Mouse (Mus musculus) neural tube, embryonic 15.5 days (tissue): Measurements from ENCODE around the gene Aak1. TPM values are rescaled to one million over a fixed set of nuclear protein-coding genes. Genes with fewer than 3 reads are reported as not detected.
"Not testable (repeated sequence)": the region's sequence is repeated elsewhere in the genome, so short reads cannot be mapped to it uniquely, and the experiment has no call there.

Source experiments
- ATAC-seq: fragments of 200-750 bp; cut with Nextera tagmentation; 2 replicates; pipeline ENCODE4 v1.8.0; 2017; ENCODE audit warnings: mild to moderate bottlenecking, moderate TSS enrichment, moderate library complexity; ENCODE audit not compliant: low FRiP score
- H3K27ac ChIP-seq: fragments of 300-500 bp; sonication (generic); replicated peaks from 2 replicates; pipeline ENCODE4 v1.5.1; 2015; ENCODE audit warnings: mild to moderate bottlenecking, inconsistent platforms
- H3K27me3 ChIP-seq: fragments of 300-500 bp; sonication (generic); replicated peaks from 2 replicates; pipeline ENCODE4 v1.6.1; 2015; ENCODE audit warnings: inconsistent platforms
- H3K36me3 ChIP-seq: fragments of 300-500 bp; sonication (generic); 2 replicates; pipeline ENCODE4 v1.6.1; 2015; ENCODE audit warnings: inconsistent platforms
- H3K4me1 ChIP-seq: fragments of 300-500 bp; sonication (generic); 2 replicates; pipeline ENCODE4 v1.6.1; 2015; ENCODE audit warnings: inconsistent platforms
- H3K4me2 ChIP-seq: fragments of 300-500 bp; sonication (generic); 2 replicates; pipeline ENCODE4 v1.6.1; 2015; ENCODE audit warnings: inconsistent platforms, mild to moderate bottlenecking, moderate library complexity
- H3K4me3 ChIP-seq: fragments of 300-500 bp; sonication (generic); replicated peaks from 2 replicates; pipeline ENCODE4 v1.5.1; 2015; ENCODE audit warnings: mild to moderate bottlenecking, inconsistent platforms
- H3K9ac ChIP-seq: fragments of 300-500 bp; sonication (generic); replicated peaks from 2 replicates; pipeline ENCODE4 v1.6.1; 2015; ENCODE audit warnings: mild to moderate bottlenecking, inconsistent platforms
- H3K9me3 ChIP-seq: fragments of 300-500 bp; sonication (generic); replicated peaks from 2 replicates; pipeline ENCODE4 v1.6.1; 2016; ENCODE audit warnings: inconsistent platforms
- WGBS: fragments of 180-500 bp; shearing (Covaris S2); methylation state at CpG from one replicate; pipeline ENCODE4 v1.1.7; 2015; ENCODE audit warnings: mixed read lengths; 5-methylcytosine and 5-hydroxymethylcytosine counted together
- polyA plus RNA-seq: library from polyadenylated mRNA; unstranded; fragments of >200 nt; fragmentation: Nextera tagmentation; extraction: Ambion mirVana; gene quantifications from 2 replicates; pipeline ENCODE4 v1.2.1, GENCODE M21; 2015

Aak1 gene
- polyA plus RNA-seq, 1 experiment from 2014 or later = 40.2 TPM

GRCm38 (mm10) chr6:87034395-87034794, 185.1 kb downstream of the Aak1 start:
- WGBS = 90% methylated on average over 3 of the region's 3 CpGs
- Histone ChIP-seq H3K4me2 (no peak overlapping the region), H3K4me3 (no peak overlapping the region), H3K4me1 (no peaks in the 10 kb centered on the region), H3K27ac (no peak overlapping the region), H3K9ac (no peak overlapping the region), H3K9me3 (no peaks in the 10 kb centered on the region), H3K36me3 (peaks cover 10% of the 10 kb centered on the region), H3K27me3 (no peaks in the 10 kb centered on the region)
- ATAC-seq = no peak

DNA sequence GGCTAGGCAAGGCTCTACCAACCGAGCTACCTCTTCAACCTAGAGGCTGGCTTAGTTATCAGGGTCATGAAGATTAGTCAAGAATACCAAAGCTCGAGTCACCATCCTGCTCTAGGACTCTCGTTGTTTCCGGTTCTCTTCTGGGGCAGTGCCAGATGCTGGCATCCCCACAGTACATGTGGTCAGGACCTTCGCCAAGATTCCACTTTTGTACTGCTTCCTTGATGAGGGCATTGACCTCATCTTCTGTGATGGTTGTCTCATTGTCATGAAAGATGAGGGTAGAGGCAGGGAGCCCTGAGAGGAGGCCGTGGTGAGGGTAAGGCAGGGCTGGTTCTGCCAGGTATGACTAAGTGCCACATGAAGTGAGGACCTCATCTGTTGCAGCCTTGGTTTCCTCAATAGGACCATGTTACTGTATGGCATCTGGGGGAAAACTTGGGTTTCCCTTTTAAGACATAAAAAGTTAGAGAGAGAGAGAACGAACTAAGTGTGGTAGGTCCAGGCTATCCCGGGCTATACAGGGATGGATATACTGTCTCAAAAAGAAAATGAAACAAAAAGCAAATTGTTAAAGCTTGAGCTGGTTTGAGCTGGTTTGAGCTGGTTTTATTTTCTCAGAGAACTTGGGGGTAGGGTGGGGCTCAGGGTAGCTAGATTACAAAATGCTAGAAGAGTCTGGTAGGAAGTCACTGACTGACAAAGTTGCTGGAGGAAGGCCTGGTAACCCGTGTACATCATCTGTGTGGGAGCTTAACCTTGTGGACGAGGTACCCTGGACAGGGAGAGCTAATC, 188.7 kb downstream of the Aak1 start:
- Histone ChIP-seq H3K4me2 (no peak overlapping the region), H3K9me3 (no peaks in the 10 kb centered on the region), H3K4me3 (no peak overlapping the region), H3K9ac (no peak overlapping the region), H3K27ac (no peak overlapping the region), H3K4me1 (peaks cover 10% of the 10 kb centered on the region), H3K27me3 (no peaks in the 10 kb centered on the region), H3K36me3 (no peaks in the 10 kb centered on the region)
- 88% methylated on average over 10 of the region's 10 CpGs for WGBS
- no peak for ATAC-seq

- Histone ChIP-seq H3K4me1 (peaks cover 20% of the 10 kb centered on the region), H3K9ac (no peak overlapping the region), H3K9me3 (no peaks in the 10 kb centered on the region), H3K4me3 (no peak overlapping the region), H3K27ac (no peak overlapping the region), H3K27me3 (no peaks in the 10 kb centered on the region), H3K36me3 (no peaks in the 10 kb centered on the region), H3K4me2 (no peak overlapping the region)
- no peak for ATAC-seq
- 88% methylated on average over 8 of the region's 8 CpGs for WGBS
Observed at GRCm38 (mm10) chr6:87039161-87039560, 189.8 kb downstream of the Aak1 start.

DNA sequence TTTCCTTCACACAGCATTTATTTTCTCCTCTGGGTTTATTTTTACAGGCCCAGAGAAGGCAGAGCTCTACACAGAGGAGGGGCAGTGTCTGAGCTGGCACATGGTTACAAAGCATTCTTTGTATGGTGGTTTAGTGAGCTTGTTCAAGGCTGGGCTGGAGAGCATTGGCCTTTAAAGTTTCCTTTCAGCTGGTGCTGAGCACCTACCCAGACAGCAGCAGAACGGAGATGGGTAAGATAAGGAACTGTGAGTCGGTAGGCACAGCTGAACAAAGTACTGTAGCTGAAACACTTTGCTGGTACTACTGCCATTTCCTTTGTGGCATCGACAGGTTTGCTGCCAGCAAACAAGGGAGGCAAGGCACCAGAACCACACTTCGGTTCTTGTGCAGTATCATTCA, 191.7 kb downstream of the Aak1 start:
- no peaks in the 10 kb centered on the region for H3K27me3 ChIP-seq
- peaks cover 22% of the 10 kb centered on the region for H3K4me1 ChIP-seq
- H3K9me3 ChIP-seq = no peaks in the 10 kb centered on the region
- H3K4me2 ChIP-seq = no peak overlapping the region
- H3K4me3 ChIP-seq = no peak overlapping the region
- WGBS = 83% methylated on average over 4 of the region's 4 CpGs
- peak overlapping the region; percentile 64 for H3K27ac ChIP-seq
- no peaks in the 10 kb centered on the region for H3K36me3 ChIP-seq
- H3K9ac ChIP-seq = no peak overlapping the region
- ATAC-seq = no peak

GRCm38 (mm10) chr6:87041431-87041830, 192.1 kb downstream of the Aak1 start:
- Histone ChIP-seq H3K9ac (no peak overlapping the region), H3K4me1 (peaks cover 22% of the 10 kb centered on the region), H3K36me3 (no peaks in the 10 kb centered on the region), H3K9me3 (no peaks in the 10 kb centered on the region), H3K4me3 (peak overlapping the region; percentile 93; the same call in 1 of the 2 replicates), H3K27me3 (no peaks in the 10 kb centered on the region), H3K4me2 (peak overlapping the region; percentile 72), H3K27ac (peak overlapping the region; percentile 64)
- 86% methylated on average over 7 of the region's 7 CpGs for WGBS
- ATAC-seq = no peak

DNA sequence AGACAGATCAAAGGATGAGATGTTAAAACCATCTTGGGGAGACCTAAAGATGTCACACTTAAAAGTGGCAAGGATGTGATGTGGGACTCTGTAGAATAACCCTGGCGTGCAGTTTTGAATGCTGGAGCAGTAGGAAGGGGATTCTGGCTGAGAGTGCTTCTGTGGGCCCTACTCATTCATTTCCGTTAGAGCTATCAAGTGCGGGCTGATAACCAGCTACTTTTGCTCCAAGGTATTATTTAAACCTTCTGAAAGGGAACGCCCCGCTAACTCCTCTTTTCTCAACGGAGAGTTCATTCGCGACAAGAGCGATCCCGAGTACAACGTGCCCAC, 192.7 kb downstream of the Aak1 start:
- Histone ChIP-seq H3K9me3 (no peaks in the 10 kb centered on the region), H3K27me3 (no peaks in the 10 kb centered on the region), H3K36me3 (no peaks in the 10 kb centered on the region), H3K9ac (peak overlapping the region; percentile 79), H3K4me3 (peak overlapping the region; percentile 93), H3K4me2 (peak overlapping the region; percentile 72), H3K4me1 (peaks cover 22% of the 10 kb centered on the region), H3K27ac (peak overlapping the region; percentile 98)
- 0 out of 2 replicates have a peak, but pooled peaks have one; percentile 14 for ATAC-seq
- under 1% methylated on average over 11 of the region's 11 CpGs for WGBS

DNA sequence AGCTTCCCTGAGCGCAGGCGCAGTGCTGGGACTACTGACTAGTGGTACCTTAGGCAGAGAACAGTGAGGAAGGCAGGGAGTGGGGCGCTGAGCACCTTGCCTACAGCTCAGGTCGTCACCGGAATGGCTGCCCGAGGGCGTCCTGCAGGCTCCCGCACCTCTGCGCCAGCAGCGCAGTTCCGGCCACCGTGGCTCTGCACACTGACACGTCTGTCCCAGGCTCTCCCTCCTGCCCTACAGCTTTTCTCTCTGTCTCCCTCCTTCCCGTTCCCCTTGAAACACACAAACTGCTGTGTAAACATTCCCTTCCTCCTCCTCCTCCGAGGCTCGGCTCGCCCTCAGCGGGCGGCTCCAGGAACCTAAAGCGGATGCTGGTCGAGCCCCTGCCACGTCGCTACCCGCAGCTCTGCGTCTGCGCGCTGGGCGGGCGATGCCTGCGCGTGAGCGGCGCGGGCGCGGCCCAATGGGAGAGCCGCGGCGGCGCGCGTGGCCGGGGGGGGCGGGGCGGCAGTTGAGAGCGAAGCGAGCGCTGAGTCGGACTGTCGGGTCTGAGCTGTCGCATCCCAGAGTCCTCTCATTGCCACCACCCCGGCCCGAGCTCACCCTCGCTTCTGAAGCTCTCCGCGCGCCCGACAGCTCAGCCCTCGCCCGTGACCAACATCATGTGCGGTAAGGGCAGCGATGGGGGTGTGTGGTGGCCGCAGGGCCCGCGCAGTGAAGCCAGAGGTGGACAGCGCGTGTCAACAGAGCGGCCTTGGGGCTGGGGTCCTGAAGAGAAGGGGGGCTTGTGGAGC, 193.2 kb downstream of the Aak1 start, which contains the start of gene Gfpt1:
TSS of gene Gfpt1 (plus strand) at position 510 of the 794 bp plus-strand sequence.
- Histone ChIP-seq H3K9ac (peak within 1 kb of the TSS; percentile 95), H3K27me3 (no peaks in the 10 kb centered on the region), H3K36me3 (no peaks in the 10 kb centered on the region), H3K4me3 (peak within 1 kb of the TSS; percentile 93), H3K4me1 (peaks cover 22% of the 10 kb centered on the region), H3K9me3 (no peaks in the 10 kb centered on the region), H3K4me2 (peak within 1 kb of the TSS; percentile 72), H3K27ac (peak within 1 kb of the TSS; percentile 98)
- peak; percentile 97 for ATAC-seq
- WGBS = under 1% methylated on average over 64 of the region's 68 CpGs

GRCm38 (mm10) chr6:87043131-87043516, 193.8 kb downstream of the Aak1 start:
- 0 out of 2 replicates have a peak, but pooled peaks cover under 1% of the 10 kb centered on the region for H3K36me3 ChIP-seq
- peak; percentile 40 for ATAC-seq
- 1% methylated on average over 9 of the region's 9 CpGs for WGBS
- H3K27me3 ChIP-seq = no peaks in the 10 kb centered on the region
- peak overlapping the region; percentile 95 for H3K9ac ChIP-seq
- H3K27ac ChIP-seq = peak overlapping the region; percentile 98
- peak overlapping the region; percentile 93 for H3K4me3 ChIP-seq
- H3K4me1 ChIP-seq = peaks cover 22% of the 10 kb centered on the region
- peak overlapping the region; percentile 72 for H3K4me2 ChIP-seq
- H3K9me3 ChIP-seq = no peaks in the 10 kb centered on the region

DNA sequence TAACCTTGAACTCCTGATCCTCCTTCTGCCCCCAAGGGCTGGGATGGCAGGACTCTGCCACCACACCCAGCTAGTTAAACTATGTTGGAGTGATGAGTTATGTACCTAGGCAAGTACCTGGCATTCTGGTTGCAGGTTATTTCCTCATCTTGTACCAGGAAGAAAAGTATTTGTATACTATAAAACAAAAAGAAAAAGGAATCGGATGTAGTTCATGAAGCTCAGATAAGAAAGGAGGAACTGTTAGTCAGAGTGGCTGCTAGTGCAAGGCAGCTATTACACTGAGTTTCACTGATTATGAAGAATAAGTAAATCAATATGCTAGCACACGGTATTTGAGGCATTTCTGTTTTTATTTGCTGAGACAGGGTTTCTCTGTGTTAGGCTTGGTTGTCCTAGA, 195.6 kb downstream of the Aak1 start:
- no peak overlapping the region for H3K9ac ChIP-seq
- H3K36me3 ChIP-seq = 0 out of 2 replicates have a peak, but pooled peaks cover 2% of the 10 kb centered on the region
- H3K9me3 ChIP-seq = no peaks in the 10 kb centered on the region
- no peaks in the 10 kb centered on the region for H3K27me3 ChIP-seq
- no peak for ATAC-seq
- no peak overlapping the region for H3K27ac ChIP-seq
- no peak overlapping the region for H3K4me2 ChIP-seq
- H3K4me3 ChIP-seq = no peak overlapping the region
- H3K4me1 ChIP-seq = peaks cover 22% of the 10 kb centered on the region
- WGBS = 88% methylated on average over 2 of the region's 2 CpGs

GRCm38 (mm10) chr6:87045507-87045906, 196.2 kb downstream of the Aak1 start:
- H3K4me1 ChIP-seq = peaks cover 22% of the 10 kb centered on the region
- WGBS = 72% methylated on average over 3 of the region's 3 CpGs
- no peak overlapping the region for H3K4me2 ChIP-seq
- no peak overlapping the region for H3K27ac ChIP-seq
- H3K27me3 ChIP-seq = no peaks in the 10 kb centered on the region
- H3K36me3 ChIP-seq = 0 out of 2 replicates have a peak, but pooled peaks cover 2% of the 10 kb centered on the region
- no peak for ATAC-seq
- H3K9me3 ChIP-seq = no peaks in the 10 kb centered on the region
- H3K9ac ChIP-seq = no peak overlapping the region
- H3K4me3 ChIP-seq = no peak overlapping the region

DNA sequence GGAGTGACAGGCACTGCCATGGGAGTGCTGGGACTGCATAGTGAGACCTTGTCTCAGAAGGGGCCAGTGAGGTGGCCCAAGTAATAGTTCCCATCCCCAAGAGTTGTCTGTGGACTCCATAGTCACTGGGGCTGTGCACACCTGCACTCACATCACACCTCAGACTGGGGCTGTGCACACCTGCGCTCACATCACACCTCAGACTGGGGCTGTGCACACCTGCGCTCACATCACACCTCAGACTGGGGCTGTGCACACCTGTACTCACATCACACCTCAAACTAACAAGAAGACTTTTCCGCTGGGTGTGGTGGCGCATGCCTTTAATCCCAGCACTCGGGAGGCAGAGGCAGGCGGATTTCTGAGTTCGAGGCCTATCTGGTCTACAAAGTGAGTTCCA, 199.4 kb downstream of the Aak1 start:
- not testable (repeated sequence) for H3K27ac ChIP-seq, H3K9me3 ChIP-seq, ATAC-seq, H3K27me3 ChIP-seq, H3K9ac ChIP-seq, H3K4me3 ChIP-seq, H3K4me2 ChIP-seq, H3K4me1 ChIP-seq
- peaks cover 25% of the 10 kb centered on the region for H3K36me3 ChIP-seq
- 97% methylated on average over 7 of the region's 7 CpGs for WGBS
